Mouse (Mus musculus): ENCODE data around the gene Klf12. TPM values are rescaled to one million over a fixed set of nuclear protein-coding genes. Genes with fewer than 3 reads are reported as not detected.
"Not testable (repeated sequence)": the region's sequence is repeated elsewhere in the genome, so short reads cannot be mapped to it uniquely, and the experiment has no call there.

The Klf12 gene
- polyA plus RNA-seq, 1 experiment, result 1.6 TPM

DNA sequence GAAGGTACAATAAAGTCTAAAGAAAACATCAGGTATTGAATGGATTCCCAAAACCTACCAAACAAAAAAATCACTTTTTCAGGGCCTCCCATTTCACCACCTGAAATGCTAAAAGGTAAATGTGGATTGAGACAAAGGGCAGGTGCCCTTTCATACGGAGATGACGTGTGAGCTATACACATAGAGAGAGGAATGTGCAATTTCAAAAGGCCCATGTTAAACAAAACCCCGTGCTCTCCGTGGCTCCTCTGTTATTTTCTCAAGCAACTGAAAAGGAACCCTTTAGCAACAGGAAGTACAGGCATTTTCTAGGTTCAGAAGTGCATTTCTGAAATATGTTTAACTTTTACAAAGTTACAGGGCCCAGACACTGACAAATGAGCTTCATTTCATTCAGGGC lies 399.4 kb downstream of the Klf12 start:
- no peak for DNase-seq (ENCODE audit: low spot score)

DNA sequence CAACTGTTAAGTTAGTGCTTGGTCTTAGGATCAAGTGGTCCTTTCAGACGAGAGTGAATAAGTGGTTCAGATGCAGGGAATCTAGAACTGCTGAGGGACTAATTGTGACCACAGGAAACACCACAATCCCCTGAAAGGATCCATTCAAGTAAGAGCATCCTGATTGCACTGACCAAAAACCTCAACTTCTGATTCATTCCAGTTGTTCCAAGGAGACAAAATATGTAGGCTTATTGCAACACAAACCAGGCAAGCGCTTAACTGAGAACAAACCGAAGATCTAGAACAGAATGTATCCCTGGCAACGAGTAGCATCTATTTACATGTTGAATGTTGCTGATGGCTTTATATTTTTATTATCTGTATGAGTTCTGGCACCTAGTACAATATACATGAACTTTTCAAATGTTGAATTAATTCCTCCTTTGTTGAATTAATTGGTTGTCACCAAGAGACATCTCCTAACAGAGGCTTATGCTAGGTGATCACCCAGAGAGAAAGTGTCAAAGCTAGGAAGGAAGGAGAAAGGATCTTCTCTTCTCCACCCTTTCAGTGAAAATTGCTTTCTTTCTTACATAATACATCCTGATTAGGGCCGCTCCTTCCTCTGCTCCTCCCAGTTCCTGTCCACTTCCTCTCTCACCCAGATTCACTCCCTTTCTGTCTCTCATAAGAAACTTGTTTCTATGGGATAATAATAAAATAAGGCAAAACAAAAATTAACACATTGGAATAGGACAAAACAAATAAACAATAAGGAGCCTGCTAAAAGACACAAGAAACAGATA lies 407.5 kb downstream of the Klf12 start:
- no peak for DNase-seq (ENCODE audit: low spot score)

DNA sequence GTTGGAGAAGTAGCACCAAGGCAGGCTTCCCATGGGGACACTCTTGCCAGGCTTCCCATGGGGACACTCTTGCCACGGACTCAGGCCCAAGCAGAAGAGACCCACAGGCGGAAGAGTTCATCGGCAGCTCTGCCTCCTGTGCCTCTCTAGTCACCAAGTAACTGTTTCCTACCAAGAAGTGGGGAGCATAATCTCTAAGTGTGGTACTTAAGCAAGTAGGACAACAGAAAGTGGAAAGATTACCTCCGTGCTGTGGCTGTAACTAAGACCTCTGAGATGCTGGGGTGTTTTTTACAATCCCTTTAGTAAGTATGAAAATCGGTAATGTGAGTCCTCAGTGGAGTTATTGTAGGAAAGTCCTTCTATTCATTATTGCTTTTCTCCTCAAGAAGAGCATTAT lies 410.8 kb downstream of the Klf12 start:
- no peak for DNase-seq (ENCODE audit: low spot score)

DNA sequence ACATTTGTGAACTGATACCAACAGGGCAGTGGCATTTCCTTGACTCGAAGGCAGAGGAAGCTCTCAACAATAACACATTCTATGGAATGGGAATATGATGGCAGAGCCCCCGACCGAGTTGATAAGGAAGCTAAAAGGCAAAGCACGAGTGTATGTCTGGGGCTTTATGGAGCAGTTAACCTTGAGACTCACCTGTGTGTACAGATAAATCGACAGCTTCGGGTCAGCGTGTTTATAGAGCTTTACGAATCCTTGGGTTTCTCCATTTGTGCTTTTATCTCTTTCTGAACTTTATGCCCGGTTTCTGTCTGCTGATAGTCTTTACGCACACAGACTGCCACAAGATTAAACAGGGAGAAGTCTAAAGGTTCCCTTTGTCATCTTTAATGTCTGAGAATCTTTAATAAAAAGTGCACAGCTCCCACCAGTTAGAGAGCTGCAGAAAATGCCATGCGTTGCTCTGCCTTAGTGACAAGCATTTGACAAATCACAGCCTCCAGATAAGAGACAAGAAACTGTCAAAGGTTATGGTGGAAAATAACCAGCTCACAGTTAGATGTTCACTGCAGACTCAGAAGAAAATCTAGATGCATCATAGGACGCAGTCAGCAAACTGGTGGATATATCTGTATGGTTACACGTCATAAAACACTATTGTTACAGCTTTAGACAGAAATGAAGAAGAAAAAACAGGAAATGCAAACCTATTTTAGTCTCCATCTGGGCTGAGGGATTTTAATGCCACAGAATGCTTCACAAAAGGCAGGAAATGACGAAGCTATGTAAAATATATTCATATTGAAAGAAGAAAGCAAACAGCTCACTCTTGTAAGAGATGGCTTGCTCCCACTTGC lies 428.1 kb downstream of the Klf12 start:
- DNase-seq (ENCODE audit: low spot score), result no peak

DNA sequence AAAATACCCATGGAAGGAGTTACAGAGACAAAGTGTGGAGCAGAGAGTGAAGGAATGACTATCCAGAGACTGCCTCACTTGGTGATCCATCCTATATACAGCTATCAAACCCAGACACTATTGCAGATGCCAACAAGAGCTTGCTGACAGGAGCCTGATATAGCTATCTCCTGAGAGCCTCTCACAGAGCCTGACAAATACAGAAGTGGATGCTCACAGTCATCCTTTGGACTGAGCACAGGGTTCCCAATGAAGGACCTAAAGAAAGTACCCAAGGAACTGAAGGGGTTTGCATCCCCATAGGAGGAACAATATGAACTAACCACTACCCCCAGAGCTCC lies 430.0 kb downstream of the Klf12 start:
- DNase-seq (ENCODE audit: low spot score), result not testable (repeated sequence)

DNA sequence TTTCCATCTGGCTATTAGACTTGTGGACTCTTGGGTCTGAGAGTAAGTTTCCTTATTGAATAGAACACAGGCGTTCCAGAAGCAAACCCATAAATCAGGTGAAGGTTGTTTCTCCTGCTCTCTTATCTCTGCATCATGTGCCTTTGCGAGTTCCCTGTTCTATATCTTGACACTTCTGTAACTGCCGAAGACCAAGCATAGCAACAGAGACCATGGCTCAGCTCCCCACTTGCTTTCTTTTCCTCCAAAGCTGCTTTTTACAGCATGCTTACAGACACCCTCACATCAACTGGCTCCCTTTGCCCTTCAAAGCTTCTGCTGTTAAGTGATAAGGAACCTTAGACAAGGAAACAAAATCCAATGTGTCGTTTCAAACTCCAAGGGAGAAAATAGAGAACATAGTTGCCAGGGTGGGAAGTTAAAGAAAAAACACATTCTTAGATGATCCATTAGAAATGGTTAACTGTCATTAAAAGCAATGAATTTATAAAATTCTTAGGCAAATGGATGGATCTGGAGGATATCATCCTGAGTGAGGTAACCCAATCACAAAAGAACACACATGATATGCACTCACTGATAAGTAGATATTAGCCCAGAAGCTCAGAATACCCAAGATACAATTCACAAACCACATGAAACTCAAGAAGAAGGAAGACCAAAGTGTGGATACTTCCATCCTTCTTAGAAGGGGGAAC lies 430.6 kb downstream of the Klf12 start:
- DNase-seq (ENCODE audit: low spot score), result not testable (repeated sequence)

DNA sequence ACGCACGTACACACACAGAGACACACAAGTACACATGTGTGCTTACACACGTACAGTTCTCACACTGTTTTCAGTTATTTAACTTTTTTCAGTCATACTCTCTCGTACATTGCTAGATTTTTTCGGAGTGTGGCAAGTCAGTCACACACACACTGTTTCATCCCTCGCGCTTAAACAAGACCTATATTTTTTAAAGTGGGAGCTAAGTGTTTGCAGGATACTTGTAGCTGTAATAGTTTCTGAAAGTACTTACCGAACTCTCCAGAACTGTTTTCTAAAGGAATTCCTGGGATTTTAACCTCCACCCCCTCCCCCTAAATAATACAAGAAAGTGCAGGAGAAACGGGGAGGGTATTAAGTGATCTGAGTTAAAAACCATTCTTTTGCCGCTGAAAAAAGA lies 434.1 kb downstream of the Klf12 start:
- DNase-seq (ENCODE audit: low spot score), result no peak

DNA sequence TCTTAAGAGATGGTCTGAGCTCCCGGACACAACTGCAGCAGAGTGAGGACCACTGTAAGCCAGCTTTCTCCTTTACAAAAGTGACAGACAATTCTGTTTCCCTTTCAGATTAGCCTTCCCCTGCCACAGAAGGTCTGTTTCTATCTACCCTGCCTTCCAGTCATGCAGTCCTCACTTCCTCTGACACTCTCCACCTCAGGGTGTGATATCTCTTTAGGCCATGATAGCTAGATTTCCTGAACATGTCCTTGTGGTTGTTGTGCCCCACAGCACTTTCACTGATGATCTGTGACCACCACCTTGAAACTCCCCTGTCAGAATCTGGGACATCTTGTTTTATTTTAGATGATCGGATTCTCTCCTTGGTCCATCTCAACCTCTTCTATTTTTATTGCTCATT lies 437.0 kb downstream of the Klf12 start:
- no peak for DNase-seq (ENCODE audit: low spot score)

DNA sequence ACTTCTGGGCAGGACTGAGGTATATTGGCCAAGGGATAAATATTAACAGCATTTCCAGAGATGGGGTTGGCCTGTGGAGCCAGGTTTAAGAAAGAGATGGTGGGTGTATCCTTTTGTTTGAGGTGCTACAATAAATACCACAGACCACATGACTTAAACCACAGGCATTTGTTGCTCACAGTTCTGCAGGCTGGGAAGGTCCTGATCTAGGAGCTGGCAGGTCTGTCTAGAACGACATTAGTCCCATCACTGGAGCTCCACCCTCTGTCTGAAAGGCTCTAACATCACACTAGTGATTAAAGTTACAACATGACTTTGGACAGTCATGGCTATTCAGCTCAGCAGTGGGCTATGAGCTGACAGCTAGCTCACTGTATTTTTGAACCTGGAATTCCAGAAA lies 457.8 kb downstream of the Klf12 start:
- no peak for DNase-seq (ENCODE audit: low spot score)

All from urinary bladder, adult 2 months (tissue).